Mouse (Mus musculus): ENCODE measurements around the gene Selenos.

- TF ChIP-seq CTCF (IDR thresholded peaks at IDR 0.05; ENCODE audit: control insufficient read depth, insufficient read depth, insufficient read length) = no peak
- TF ChIP-seq MYOG (IDR thresholded peaks at IDR 0.05; ENCODE audit: control insufficient read depth, extremely low read depth, insufficient read length) = no peak
These were observed 18.4 kb upstream of the Selenos start for GRCm38 (mm10) chr7:66061057-66061456.
